Mouse (Mus musculus) liver, embryonic 11.5 days (tissue): Measurements from ENCODE around the gene Slc44a2. TPM values are rescaled to one million over a fixed set of nuclear protein-coding genes. Genes with fewer than 3 reads are reported as not detected.

ENCODE experiments used
- ATAC-seq: fragments of 200-750 bp; cut with Nextera tagmentation; replicated peaks from 2 replicates; pipeline ENCODE4 v1.8.0; 2017; ENCODE audit warnings: moderate number of reproducible peaks, mild to moderate bottlenecking, moderate TSS enrichment, moderate library complexity; ENCODE audit not compliant: low FRiP score
- DNase-seq: peaks from one replicate; pipeline ENCODE4 v3.0.0-alpha.2; 2017; ENCODE audit warnings: low spot score
- H3K27ac ChIP-seq: fragments of 300-500 bp; sonication (generic); 2 replicates; pipeline ENCODE4 v1.5.1; 2014; ENCODE audit warnings: mild to moderate bottlenecking, low read depth, low read length, control low read depth
- H3K27me3 ChIP-seq: fragments of 300-500 bp; sonication (generic); replicated peaks from 2 replicates; pipeline ENCODE4 v1.6.1; 2014; ENCODE audit warnings: low read length, mixed read lengths; ENCODE audit not compliant: control insufficient read depth, insufficient read depth
- H3K36me3 ChIP-seq: fragments of 300-500 bp; sonication (generic); 2 replicates; pipeline ENCODE4 v1.6.1; 2014; ENCODE audit warnings: mild to moderate bottlenecking, low read length, moderate library complexity, mixed read lengths; ENCODE audit not compliant: control insufficient read depth, insufficient read depth
- H3K4me1 ChIP-seq: fragments of 300-500 bp; sonication (generic); replicated peaks from 2 replicates; pipeline ENCODE4 v1.6.1; 2014; ENCODE audit warnings: low read length, mixed read lengths; ENCODE audit not compliant: control insufficient read depth, insufficient read depth
- H3K4me2 ChIP-seq: fragments of 300-500 bp; sonication (generic); 2 replicates; pipeline ENCODE4 v1.6.1; 2014; ENCODE audit warnings: mild to moderate bottlenecking, control low read depth, moderate library complexity
- H3K4me3 ChIP-seq: fragments of 300-500 bp; sonication (generic); 2 replicates; pipeline ENCODE4 v1.5.1; 2014; ENCODE audit warnings: low read depth, low read length, control low read depth
- H3K9ac ChIP-seq: fragments of 300-500 bp; sonication (generic); 2 replicates; pipeline ENCODE4 v1.6.1; 2014; ENCODE audit warnings: low read depth, low read length, control low read depth
- H3K9me3 ChIP-seq: fragments of 300-500 bp; sonication (generic); 2 replicates; pipeline ENCODE4 v1.6.1; 2016; ENCODE audit warnings: low read length, inconsistent platforms, mixed read lengths; ENCODE audit not compliant: control insufficient read depth
- WGBS: fragments of 180-500 bp; shearing (Covaris S2); extraction: QIAGEN DNeasy Blood & Tissue Kit; methylation state at CpG from one replicate; pipeline ENCODE4 v1.1.7; 2014; 5-methylcytosine and 5-hydroxymethylcytosine counted together
- polyA plus RNA-seq: library from polyadenylated mRNA; unstranded; fragments of >200 nt; fragmentation: Nextera tagmentation; extraction: Ambion mirVana; gene quantifications from 2 replicates; pipeline ENCODE4 v1.2.1, GENCODE M21; 2014

The Slc44a2 gene
- polyA plus RNA-seq, 1 experiment from 2014 or later = 57.2 TPM

- 96% methylated on average over 5 of the region's 5 CpGs for WGBS
- ATAC-seq = no peak
- Histone ChIP-seq H3K27me3 (no peaks in the 10 kb centered on the region), H3K27ac (no peak overlapping the region), H3K4me3 (no peak overlapping the region), H3K36me3 (peaks cover 82% of the 10 kb centered on the region), H3K9me3 (no peaks in the 10 kb centered on the region), H3K9ac (no peak overlapping the region), H3K4me1 (peaks cover 13% of the 10 kb centered on the region), H3K4me2 (no peak overlapping the region)
- DNase-seq = no peak
Measured at GRCm38 (mm10) chr9:21277776-21278175, 42.7 kb upstream of the Slc44a2 start.

DNA sequence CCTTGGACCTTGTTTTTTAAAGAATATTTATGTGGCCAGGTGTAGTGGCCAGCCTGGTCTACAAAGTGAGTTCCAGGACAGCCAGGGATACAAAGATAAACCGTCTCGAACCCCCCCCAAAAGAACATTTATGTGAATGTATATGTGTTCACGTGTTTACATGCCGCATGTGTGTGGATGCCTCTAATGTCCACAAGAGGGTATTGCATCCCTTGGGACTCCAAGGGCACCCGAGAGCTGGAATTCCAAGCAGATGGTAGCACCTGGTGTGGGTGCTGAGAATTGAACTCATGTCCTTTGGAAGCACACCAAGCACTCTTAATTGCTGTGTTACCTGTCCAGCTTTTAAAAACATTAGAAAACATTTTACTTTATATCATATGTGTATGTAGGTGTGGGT is 36.9 kb upstream of the Slc44a2 start:
- DNase-seq (no peak), ATAC-seq (no peak)
- no peak overlapping the region for H3K9ac ChIP-seq
- no peaks in the 10 kb centered on the region for H3K9me3 ChIP-seq
- no peak overlapping the region for H3K4me2 ChIP-seq
- 89% methylated on average over 5 of the region's 5 CpGs for WGBS
- peaks cover 16% of the 10 kb centered on the region for H3K4me1 ChIP-seq
- no peak overlapping the region for H3K27ac ChIP-seq
- peaks cover 49% of the 10 kb centered on the region for H3K36me3 ChIP-seq
- no peak overlapping the region for H3K4me3 ChIP-seq
- H3K27me3 ChIP-seq = no peaks in the 10 kb centered on the region

DNA sequence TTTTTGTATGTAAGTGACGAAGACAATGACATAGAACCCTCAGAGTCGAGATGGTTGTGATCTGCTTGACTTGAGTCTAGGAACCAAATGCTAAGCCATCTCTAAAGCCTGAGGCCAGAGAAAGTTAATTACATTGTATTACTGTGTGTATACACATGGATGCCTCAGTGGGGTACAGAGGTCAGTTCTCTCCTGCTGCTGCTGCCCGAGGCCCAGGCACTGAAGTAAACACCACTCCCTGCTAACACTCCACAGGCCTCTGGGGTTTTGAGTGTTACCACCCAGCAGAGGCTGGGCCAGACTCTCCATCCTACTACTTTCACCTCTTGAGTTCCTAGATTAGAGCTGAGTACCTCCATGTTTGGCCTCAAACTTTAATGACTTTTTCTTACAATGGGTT is 36.5 kb upstream of the Slc44a2 start:
- Histone ChIP-seq H3K9ac (no peak overlapping the region), H3K27ac (no peak overlapping the region), H3K4me1 (peaks cover 20% of the 10 kb centered on the region), H3K27me3 (no peaks in the 10 kb centered on the region), H3K4me2 (no peak overlapping the region), H3K4me3 (no peak overlapping the region), H3K36me3 (peaks cover 48% of the 10 kb centered on the region), H3K9me3 (no peaks in the 10 kb centered on the region)
- no peak for DNase-seq
- no peak for ATAC-seq
- 80% methylated on average over 3 of the region's 3 CpGs for WGBS

GRCm38 (mm10) chr9:21286753-21287152 is 33.7 kb upstream of the Slc44a2 start:
- ATAC-seq (no peak), DNase-seq (no peak)
- Histone ChIP-seq H3K27me3 (no peaks in the 10 kb centered on the region), H3K4me2 (peak overlapping the region; percentile 83), H3K4me3 (peak overlapping the region; percentile 89), H3K27ac (peak overlapping the region; percentile 90; the same call in 1 of the 2 replicates), H3K4me1 (peaks cover 30% of the 10 kb centered on the region), H3K9ac (peak overlapping the region; percentile 92), H3K36me3 (peaks cover 30% of the 10 kb centered on the region), H3K9me3 (no peaks in the 10 kb centered on the region)
- 30% methylated on average over 3 of the region's 3 CpGs for WGBS

DNA sequence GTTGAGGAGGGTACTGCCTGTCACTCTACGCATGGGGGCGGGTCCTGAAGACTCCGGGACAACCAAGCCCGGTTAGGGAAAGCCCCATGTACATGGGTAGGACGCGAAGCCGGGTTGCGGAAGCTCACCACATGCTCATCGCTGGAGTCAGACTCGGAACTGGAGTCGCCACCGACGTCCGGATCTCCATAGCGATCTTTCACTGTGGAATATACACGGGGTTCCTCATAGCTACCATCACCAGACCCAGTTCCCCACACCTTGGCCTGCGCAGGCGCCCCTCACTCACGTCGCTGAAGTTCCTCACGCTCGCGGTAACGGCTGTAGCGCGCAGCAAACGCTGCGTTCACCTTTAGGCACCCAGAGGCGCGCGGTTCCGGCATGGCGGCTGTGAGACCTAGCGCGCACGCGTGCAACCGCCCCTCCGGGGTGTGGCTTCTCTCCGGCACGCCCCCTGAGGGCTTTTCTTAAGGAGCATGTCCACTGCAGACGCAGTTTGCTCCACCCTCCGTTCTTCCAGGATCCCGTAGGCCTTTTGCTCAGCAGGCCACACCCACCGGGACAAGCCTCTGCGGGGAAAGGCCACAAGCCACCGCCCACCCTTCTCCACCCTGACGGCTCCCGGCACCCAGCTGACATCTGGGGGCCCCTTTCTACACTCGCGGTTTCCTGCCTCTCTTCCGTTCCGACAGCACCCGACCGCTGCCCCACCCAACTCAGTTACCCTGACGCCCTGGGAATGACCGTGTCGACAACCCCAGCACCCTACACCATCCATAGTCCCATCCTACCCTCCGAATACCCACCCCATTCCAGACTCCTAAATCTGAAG is 32.7 kb upstream of the Slc44a2 start, which contains the start of gene Kri1:
Kri1 (minus strand) TSS at position 399 of the 832 bp plus-strand sequence.
- no peaks in the 10 kb centered on the region for H3K27me3 ChIP-seq
- H3K27ac ChIP-seq = peak within 1 kb of the TSS; percentile 90
- H3K4me3 ChIP-seq = peak within 1 kb of the TSS; percentile 89
- peak within 1 kb of the TSS; percentile 92 for H3K9ac ChIP-seq
- H3K36me3 ChIP-seq = peaks cover 20% of the 10 kb centered on the region
- H3K4me1 ChIP-seq = peaks cover 30% of the 10 kb centered on the region
- H3K4me2 ChIP-seq = peak within 1 kb of the TSS; percentile 83
- under 1% methylated on average over 59 of the region's 59 CpGs for WGBS
- DNase-seq (peak; percentile 98), ATAC-seq (peak; percentile 79)
- no peaks in the 10 kb centered on the region for H3K9me3 ChIP-seq

DNA sequence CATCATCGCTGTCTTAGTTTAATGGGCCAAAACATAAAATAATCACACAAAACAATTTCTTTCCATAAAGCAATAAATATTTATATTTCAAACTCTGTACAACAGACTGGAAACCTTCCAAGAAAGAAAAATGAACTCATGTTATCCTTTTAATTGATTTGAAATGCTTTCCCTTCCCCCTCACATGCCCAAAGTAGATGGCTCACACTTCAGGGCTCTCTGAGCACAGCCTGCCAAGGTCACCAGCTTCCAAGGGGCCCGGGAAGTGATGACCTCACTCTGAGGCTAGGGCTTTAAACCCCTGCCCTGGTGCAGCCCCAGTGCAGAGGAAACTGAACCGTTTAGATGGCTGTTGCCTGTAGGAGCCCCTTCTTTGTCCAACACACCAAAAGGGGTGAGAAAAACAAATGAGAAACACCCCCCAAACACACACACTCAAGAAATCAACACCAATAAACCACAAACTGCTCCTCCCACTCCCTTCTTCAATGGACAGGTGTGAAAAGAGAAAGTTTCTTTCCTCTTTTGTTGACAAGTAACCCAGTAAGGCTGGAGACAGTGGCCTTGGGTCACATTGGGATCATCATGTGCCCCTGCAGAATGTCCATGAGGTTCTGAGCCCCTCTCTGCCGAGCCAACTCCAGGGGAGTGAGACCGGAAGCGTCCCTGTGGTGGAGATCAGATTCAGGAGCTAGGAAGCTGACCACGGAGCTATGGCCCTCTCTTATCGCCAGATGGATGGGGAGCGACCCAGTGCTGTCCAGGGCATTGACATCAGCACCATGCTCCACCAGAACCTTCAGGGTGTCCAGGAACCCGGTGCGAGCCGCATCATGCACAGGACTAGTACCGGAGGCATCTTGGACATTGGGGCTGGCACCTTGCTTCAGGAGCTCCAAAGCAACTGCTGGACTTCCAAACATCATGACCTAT is 31.8 kb upstream of the Slc44a2 start:
- H3K9ac ChIP-seq = peak overlapping the region; percentile 92
- no peaks in the 10 kb centered on the region for H3K27me3 ChIP-seq
- H3K4me2 ChIP-seq = peak overlapping the region; percentile 83
- H3K4me1 ChIP-seq = peaks cover 30% of the 10 kb centered on the region
- no peak for DNase-seq
- 55% methylated on average over 13 of the region's 13 CpGs for WGBS
- H3K27ac ChIP-seq = peak overlapping the region; percentile 90
- peaks cover 16% of the 10 kb centered on the region for H3K36me3 ChIP-seq
- H3K4me3 ChIP-seq = peak overlapping the region; percentile 89
- no peaks in the 10 kb centered on the region for H3K9me3 ChIP-seq
- no peak for ATAC-seq

- WGBS = 80% methylated on average over 2 of the region's 2 CpGs
- Histone ChIP-seq H3K4me1 (peaks cover 30% of the 10 kb centered on the region), H3K27me3 (no peaks in the 10 kb centered on the region), H3K4me3 (peak overlapping the region; percentile 89), H3K36me3 (peaks cover 13% of the 10 kb centered on the region), H3K9me3 (no peaks in the 10 kb centered on the region), H3K27ac (peak overlapping the region; percentile 90; the same call in 1 of the 2 replicates), H3K4me2 (peak overlapping the region; percentile 83), H3K9ac (peak overlapping the region; percentile 92)
- DNase-seq (no peak), ATAC-seq (no peak)
Measured at GRCm38 (mm10) chr9:21289337-21289671, 31.2 kb upstream of the Slc44a2 start.

DNA sequence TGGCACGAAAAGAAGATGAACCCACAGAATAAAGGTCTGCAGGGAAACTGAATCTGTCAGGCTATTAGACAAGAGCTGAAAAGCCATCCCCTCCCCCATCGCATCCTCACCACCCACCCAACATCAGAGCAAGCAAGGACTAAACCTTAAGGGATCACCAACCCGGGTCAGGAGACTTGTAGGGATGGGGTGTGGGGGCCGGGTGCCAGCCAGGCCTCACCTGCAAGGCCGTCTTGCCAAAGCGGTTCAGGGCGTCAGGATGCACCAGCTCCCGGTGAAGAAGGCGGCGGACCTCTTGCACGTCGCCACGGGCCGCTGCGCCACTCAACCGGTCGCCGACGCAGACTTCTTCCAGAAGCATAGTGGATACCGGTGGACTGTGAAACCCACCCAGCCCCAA is 29.9 kb upstream of the Slc44a2 start:
- peak; percentile 8 for ATAC-seq
- H3K27ac ChIP-seq = peak overlapping the region; percentile 89

More for the DNA sequence above, 29.9 kb upstream of the Slc44a2 start:
- Histone ChIP-seq H3K9ac (peak overlapping the region; percentile 92), H3K27me3 (no peaks in the 10 kb centered on the region), H3K9me3 (no peaks in the 10 kb centered on the region), H3K4me2 (peak overlapping the region; percentile 83), H3K4me3 (peak overlapping the region; percentile 89), H3K4me1 (peaks cover 28% of the 10 kb centered on the region), H3K36me3 (peaks cover 7% of the 10 kb centered on the region)
- DNase-seq = no peak
- 1% methylated on average over 20 of the region's 20 CpGs for WGBS
